Mouse (Mus musculus) ES-E14 (cell line): ENCODE data around the gene Olfr1211. TPM values are rescaled to one million over a fixed set of nuclear protein-coding genes. Genes with fewer than 3 reads are reported as not detected.

Source experiments
- DNase-seq: peaks from one replicate; pipeline ENCODE4 v3.0.0-alpha.2; 2013; ENCODE audit warnings: low read depth, low spot score
- H3K27ac ChIP-seq: 2 replicates; pipeline ENCODE4 v1.5.1; 2012; ENCODE audit warnings: low read depth, mild to moderate bottlenecking, low read length, moderate library complexity, mixed read lengths; ENCODE audit not compliant: poor library complexity, insufficient read depth, severe bottlenecking
- H3K36me3 ChIP-seq: 2 replicates; pipeline ENCODE4 v1.6.1; 2012; ENCODE audit warnings: mild to moderate bottlenecking, low read length, moderate library complexity, mixed read lengths; ENCODE audit not compliant: control insufficient read depth, poor library complexity, insufficient read depth, severe bottlenecking
- H3K4me1 ChIP-seq, 2 experiments: fragments of 150-350 bp in 1 of 2; sonication (generic) in 1 of 2; 2 replicates each; pipeline ENCODE4 v1.6.1; 2012; ENCODE audit warnings: low read length in 2 of 2, mild to moderate bottlenecking in 1 of 2, mixed read lengths in 1 of 2; ENCODE audit not compliant: control insufficient read depth in 2 of 2, insufficient read depth in 2 of 2, poor library complexity in 1 of 2
- H3K4me3 ChIP-seq, 2 experiments: fragments of 150-350 bp in 1 of 2; sonication (generic) in 1 of 2; 2 replicates each; pipeline ENCODE4 v1.5.1; 2012; ENCODE audit warnings: low read length in 2 of 2, low read depth in 1 of 2, mild to moderate bottlenecking in 1 of 2, mixed read lengths in 1 of 2; ENCODE audit not compliant: insufficient read depth in 1 of 2, poor library complexity in 1 of 2, severe bottlenecking in 1 of 2
- H3K9ac ChIP-seq: 2 replicates; pipeline ENCODE4 v1.6.1; 2012; ENCODE audit warnings: low read depth, mild to moderate bottlenecking, low read length, mixed read lengths; ENCODE audit not compliant: poor library complexity, insufficient read depth, severe bottlenecking
- H3K9me3 ChIP-seq: fragments of 150-350 bp; sonication (generic); 2 replicates; pipeline ENCODE4 v1.6.1; 2012; ENCODE audit warnings: low read depth, mild to moderate bottlenecking, low read length; ENCODE audit not compliant: control insufficient read depth, insufficient read depth
- CHD2 ChIP-seq: IDR thresholded peaks from 2 replicates; pipeline ENCODE4 v1.6.1; 2014; ENCODE audit warnings: mild to moderate bottlenecking, low read depth, low read length, inconsistent platforms
- HCFC1 ChIP-seq: IDR thresholded peaks from 2 replicates; pipeline ENCODE4 v1.6.1; 2012; ENCODE audit warnings: low read length, inconsistent platforms, borderline replicate concordance; ENCODE audit not compliant: insufficient read depth
- MAFK ChIP-seq: IDR thresholded peaks from 2 replicates; pipeline ENCODE4 v1.6.1; 2014; ENCODE audit warnings: mild to moderate bottlenecking, low read depth, low read length, inconsistent platforms; ENCODE audit not compliant: insufficient read depth
- ZC3H11A ChIP-seq: IDR thresholded peaks from 2 replicates; pipeline ENCODE4 v1.6.1; 2012; ENCODE audit warnings: low read depth, mild to moderate bottlenecking, inconsistent platforms, low read length, borderline replicate concordance
- ZNF384 ChIP-seq: IDR thresholded peaks from 2 replicates; pipeline ENCODE4 v1.6.1; 2012; ENCODE audit warnings: low read depth, low read length, inconsistent platforms
- in situ Hi-C, 2 experiments: fragments of 600-800 bp; cut with MboI; formaldehyde crosslinking; loops; one replicate each; pipeline ENCODE4 v1.15.1; 2025; ENCODE audit warnings: low sequenced_read_pairs in 2 of 2, inconsistent platforms in 1 of 2; ENCODE audit not compliant: unreplicated experiment in 2 of 2
- total RNA-seq: library from RNA; depleted of rRNA; stranded (reverse); fragments of 300-350 nt; gene quantifications from 2 replicates; pipeline ENCODE4 v1.2.3, GENCODE M21; 2012; rRNA removed

Olfr1211 gene
- total RNA-seq = not detected in 2 replicates

DNA sequence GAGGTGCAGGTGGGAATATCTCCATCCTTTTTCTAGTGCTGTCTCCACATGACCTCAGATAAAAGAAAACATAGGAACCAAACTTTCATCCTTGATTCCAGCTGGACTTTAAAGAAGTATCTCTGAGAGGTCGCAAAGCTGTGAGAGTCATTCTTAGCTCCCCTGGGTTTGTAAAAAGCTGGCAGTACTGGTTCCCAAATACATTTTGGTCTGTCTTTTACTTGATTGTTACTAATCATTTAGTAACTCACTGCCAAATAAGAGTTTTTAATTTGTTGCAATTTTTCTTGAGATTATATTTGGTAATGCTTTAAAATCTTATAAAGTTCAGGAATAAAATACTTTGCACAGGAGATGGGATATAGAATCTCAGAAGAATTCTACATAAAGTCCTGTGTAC, at the start of gene Olfr1211:
TSS of gene Olfr1211 (minus strand) at position 101 of the 400 bp plus-strand sequence.
- in situ Hi-C loops = no loop called here
- Histone ChIP-seq H3K4me1 (no peaks in the 10 kb centered on the region), H3K4me3 (no peak within 1 kb of the TSS), H3K9me3 (no peaks in the 10 kb centered on the region), H3K9ac (no peak within 1 kb of the TSS), H3K27ac (no peak within 1 kb of the TSS), H3K36me3 (no peaks in the 10 kb centered on the region)
- no peak for DNase-seq
- TF ChIP-seq MAFK (no peak), ZNF384 (no peak), CHD2 (no peak), ZC3H11A (no peak), HCFC1 (no peak)

DNA sequence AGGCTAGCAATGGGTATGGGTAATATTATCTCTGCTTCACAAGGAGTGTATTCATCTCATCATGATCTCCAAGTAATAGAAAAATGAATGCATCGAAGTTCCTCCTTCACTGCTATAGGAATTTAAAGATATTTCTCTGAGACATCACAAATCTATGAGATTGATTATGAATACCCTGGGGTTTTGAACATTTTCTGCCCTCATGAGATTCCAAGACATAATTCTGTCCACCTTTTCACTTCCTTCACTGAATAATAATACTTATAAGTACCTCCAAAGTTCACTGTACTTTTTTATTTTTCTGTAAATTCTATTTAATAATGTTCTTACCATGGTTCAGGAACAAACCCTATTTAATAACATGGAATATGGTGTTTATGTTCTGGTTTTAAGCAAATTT, 42.3 kb upstream of the Olfr1211 start, which contains the start of gene Gm13762:
TSS of gene Gm13762 (minus strand) at position 101 of the 400 bp plus-strand sequence.
- in situ Hi-C loops = no loop called here
- Histone ChIP-seq H3K9me3 (no peaks in the 10 kb centered on the region), H3K9ac (no peak within 1 kb of the TSS), H3K36me3 (no peaks in the 10 kb centered on the region), H3K27ac (no peak within 1 kb of the TSS), H3K4me1 (no peaks in the 10 kb centered on the region), H3K4me3 (no peak within 1 kb of the TSS)
- no peak for DNase-seq
- no peak for TF ChIP-seq ZC3H11A
- TF ChIP-seq CHD2 = no peak
- no peak for TF ChIP-seq ZNF384

DNA sequence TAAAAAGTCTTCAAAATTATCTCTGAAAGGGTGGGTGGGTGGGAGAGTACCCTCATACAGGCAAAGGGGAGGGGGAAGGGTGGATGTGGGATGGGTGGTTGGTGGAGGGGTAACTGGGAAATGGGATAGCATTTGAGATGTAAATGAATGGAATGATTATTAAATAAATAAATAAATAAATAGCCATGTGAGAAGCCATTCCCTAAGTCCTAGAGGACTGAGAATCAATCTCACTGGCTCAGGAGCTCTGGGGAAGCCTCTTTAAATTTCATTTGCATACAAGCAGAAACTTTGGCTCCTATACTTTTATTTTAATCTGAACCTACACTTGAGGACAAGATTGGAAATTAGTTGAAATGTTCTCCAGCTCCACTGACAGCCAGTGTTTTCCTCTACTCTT, 15.8 kb upstream of the Olfr1211 start, which contains the start of gene Olfr1212:
TSS of gene Olfr1212 (plus strand) at position 301 of the 400 bp plus-strand sequence.
- H3K4me1 ChIP-seq = no peaks in the 10 kb centered on the region
- no peaks in the 10 kb centered on the region for H3K36me3 ChIP-seq
- no peaks in the 10 kb centered on the region for H3K9me3 ChIP-seq
- H3K9ac ChIP-seq = no peak within 1 kb of the TSS
- no peak within 1 kb of the TSS for H3K4me3 ChIP-seq
- no peak for DNase-seq
- no peak within 1 kb of the TSS for H3K27ac ChIP-seq
- no peak for TF ChIP-seq ZNF384
- no peak for TF ChIP-seq ZC3H11A
- no peak for TF ChIP-seq HCFC1
- no peak for TF ChIP-seq CHD2
- in situ Hi-C loops = no loop called here

DNA sequence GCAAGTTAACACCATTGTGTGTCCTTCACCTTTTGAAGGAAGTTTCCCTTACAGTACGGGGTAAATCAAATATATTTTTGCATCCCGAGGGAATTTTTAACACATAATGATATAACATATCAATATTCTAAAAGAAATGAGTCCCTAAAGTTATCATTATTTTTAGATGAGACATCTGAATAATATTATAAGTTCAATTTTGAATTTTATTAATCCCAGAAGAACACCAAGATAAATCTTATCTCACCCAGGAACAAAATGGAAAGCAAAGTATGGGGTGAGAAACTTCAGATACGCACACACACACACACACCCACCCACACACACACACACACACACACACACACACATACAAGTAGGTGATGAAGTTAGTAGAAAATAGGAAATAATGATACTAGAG, 22.9 kb downstream of the Olfr1211 start, which contains the start of gene Olfr1209:
TSS of gene Olfr1209 (minus strand) at position 101 of the 400 bp plus-strand sequence.
- TF ChIP-seq ZC3H11A (no peak), MAFK (no peak), CHD2 (no peak), ZNF384 (no peak), HCFC1 (no peak)
- H3K9ac ChIP-seq = no peak within 1 kb of the TSS
- in situ Hi-C loops = no loop called here
- no peaks in the 10 kb centered on the region for H3K9me3 ChIP-seq
- no peak for DNase-seq
- no peaks in the 10 kb centered on the region for H3K4me1 ChIP-seq
- no peak within 1 kb of the TSS for H3K4me3 ChIP-seq
- H3K27ac ChIP-seq = no peak within 1 kb of the TSS
- no peaks in the 10 kb centered on the region for H3K36me3 ChIP-seq

DNA sequence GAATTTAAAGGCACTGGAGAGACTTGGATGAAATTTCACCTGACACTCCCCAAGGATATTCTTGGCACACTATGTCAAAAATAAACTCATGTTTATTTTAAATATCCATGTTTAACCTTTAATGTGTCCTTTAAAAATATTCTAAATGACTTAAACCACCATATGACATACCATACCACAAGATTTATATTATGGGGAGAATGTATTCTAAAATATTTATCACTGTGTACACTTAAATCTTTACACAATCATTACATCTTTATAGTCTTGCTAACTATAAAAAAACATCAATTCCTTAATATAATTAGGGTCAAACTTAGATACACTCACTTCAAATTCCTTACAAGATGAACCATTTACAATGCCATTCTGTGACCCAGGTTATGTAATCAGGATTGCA, 35.7 kb downstream of the Olfr1211 start, which contains the start of gene Olfr1208:
TSS of gene Olfr1208 (minus strand) at position 101 of the 400 bp plus-strand sequence.
- no peaks in the 10 kb centered on the region for H3K4me1 ChIP-seq
- in situ Hi-C loops = no loop called here
- no peak within 1 kb of the TSS for H3K27ac ChIP-seq
- H3K4me3 ChIP-seq = no peak within 1 kb of the TSS
- H3K36me3 ChIP-seq = no peaks in the 10 kb centered on the region
- no peak within 1 kb of the TSS for H3K9ac ChIP-seq
- no peak for TF ChIP-seq HCFC1
- no peak for TF ChIP-seq ZC3H11A
- TF ChIP-seq MAFK = no peak
- TF ChIP-seq CHD2 = no peak
- no peak for TF ChIP-seq ZNF384
- H3K9me3 ChIP-seq = no peaks in the 10 kb centered on the region
- no peak for DNase-seq

Other genes starting within 250 kb of the Olfr1211 start
- gene Olfr1195, start 248.9 kb downstream of the Olfr1211 start, total RNA-seq = not detected in 2 replicates
- 0.09 and 0.11 TPM in 2 replicates for gene Olfr1196, start 233.5 kb downstream of the Olfr1211 start, total RNA-seq
- gene Olfr1197, start 205.7 kb downstream of the Olfr1211 start, total RNA-seq = not detected in 2 replicates
- gene Olfr1198, start 186.7 kb downstream of the Olfr1211 start, total RNA-seq = not detected in 2 replicates
- not detected in 2 replicates for gene Olfr1199, start 177.6 kb downstream of the Olfr1211 start, total RNA-seq
- not detected in 2 replicates for gene Olfr1200, start 167.6 kb downstream of the Olfr1211 start, total RNA-seq
- gene Olfr1201, start 145.1 kb downstream of the Olfr1211 start, total RNA-seq = not detected in 2 replicates
- not detected in 2 replicates for gene Olfr1202, start 123.6 kb downstream of the Olfr1211 start, total RNA-seq
- not detected in 2 replicates for gene Olfr1205, start 108.4 kb downstream of the Olfr1211 start, total RNA-seq
- gene Olfr1204, start 88.8 kb downstream of the Olfr1211 start, total RNA-seq = not detected in 2 replicates
- gene Olfr1206, start 74.9 kb downstream of the Olfr1211 start, total RNA-seq = not detected in 2 replicates
- not detected in 2 replicates for gene Olfr1208, start 35.8 kb downstream of the Olfr1211 start, total RNA-seq
- not detected in 2 replicates for gene Olfr1209, start 23.0 kb downstream of the Olfr1211 start, total RNA-seq
- gene Olfr1212, start 15.9 kb upstream of the Olfr1211 start, total RNA-seq = not detected in 2 replicates
- gene Gm13762, start 42.2 kb upstream of the Olfr1211 start, total RNA-seq = not detected in 2 replicates
- not detected in 2 replicates for gene Olfr1214, start 54.5 kb upstream of the Olfr1211 start, total RNA-seq
- not detected in 2 replicates for gene Olfr1215, start 68.9 kb upstream of the Olfr1211 start, total RNA-seq
- not detected in 2 replicates for gene Olfr1216, start 80.2 kb upstream of the Olfr1211 start, total RNA-seq
- gene Olfr1217, start 94.0 kb upstream of the Olfr1211 start, total RNA-seq = not detected in 2 replicates
- gene Olfr1218, start 123.1 kb upstream of the Olfr1211 start, total RNA-seq = not detected in 2 replicates
- gene Olfr1219, start 145.4 kb upstream of the Olfr1211 start, total RNA-seq = not detected in 2 replicates
- not detected in 2 replicates for gene Olfr1220, start 168.7 kb upstream of the Olfr1211 start, total RNA-seq
- not detected in 2 replicates for gene Olfr1221, start 179.2 kb upstream of the Olfr1211 start, total RNA-seq
- gene Olfr1222, start 194.9 kb upstream of the Olfr1211 start, total RNA-seq = not detected in 2 replicates
- gene Olfr1223, start 213.4 kb upstream of the Olfr1211 start, total RNA-seq = not detected in 2 replicates
- gene Olfr1224-ps1, start 226.0 kb upstream of the Olfr1211 start, total RNA-seq = not detected in 2 replicates
- gene Olfr1225, start 236.6 kb upstream of the Olfr1211 start, total RNA-seq = not detected in 2 replicates